Mouse (Mus musculus) NIH3T3 (cell line): ENCODE data around the gene Lrrc20.

ENCODE experiments used
- DNase-seq: peaks from one replicate; pipeline ENCODE4 v3.0.0-alpha.2; 2012; ENCODE audit warnings: low read depth

Gene Lrrc20

DNA sequence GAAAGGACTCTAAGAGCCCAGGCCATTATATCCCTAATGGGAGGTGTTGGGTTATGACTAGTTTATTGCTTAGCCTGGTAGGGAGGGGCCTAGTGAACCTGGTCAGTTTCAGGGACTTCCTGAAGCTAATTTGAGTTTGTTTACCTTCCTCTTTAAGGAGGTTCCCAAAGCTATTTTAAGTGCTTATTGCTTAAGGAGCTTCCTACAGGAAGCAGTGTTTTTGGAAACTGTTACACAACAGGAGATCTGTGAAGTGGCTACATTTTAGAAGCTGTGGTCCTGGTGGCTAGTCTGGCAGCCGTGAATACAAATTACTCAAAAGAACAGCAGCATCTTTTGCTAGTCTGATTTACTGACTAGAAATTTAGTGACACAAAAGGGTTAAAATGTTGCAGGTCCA lies 1.3 kb upstream of the Lrrc20 start:
- no peak for DNase-seq

DNA sequence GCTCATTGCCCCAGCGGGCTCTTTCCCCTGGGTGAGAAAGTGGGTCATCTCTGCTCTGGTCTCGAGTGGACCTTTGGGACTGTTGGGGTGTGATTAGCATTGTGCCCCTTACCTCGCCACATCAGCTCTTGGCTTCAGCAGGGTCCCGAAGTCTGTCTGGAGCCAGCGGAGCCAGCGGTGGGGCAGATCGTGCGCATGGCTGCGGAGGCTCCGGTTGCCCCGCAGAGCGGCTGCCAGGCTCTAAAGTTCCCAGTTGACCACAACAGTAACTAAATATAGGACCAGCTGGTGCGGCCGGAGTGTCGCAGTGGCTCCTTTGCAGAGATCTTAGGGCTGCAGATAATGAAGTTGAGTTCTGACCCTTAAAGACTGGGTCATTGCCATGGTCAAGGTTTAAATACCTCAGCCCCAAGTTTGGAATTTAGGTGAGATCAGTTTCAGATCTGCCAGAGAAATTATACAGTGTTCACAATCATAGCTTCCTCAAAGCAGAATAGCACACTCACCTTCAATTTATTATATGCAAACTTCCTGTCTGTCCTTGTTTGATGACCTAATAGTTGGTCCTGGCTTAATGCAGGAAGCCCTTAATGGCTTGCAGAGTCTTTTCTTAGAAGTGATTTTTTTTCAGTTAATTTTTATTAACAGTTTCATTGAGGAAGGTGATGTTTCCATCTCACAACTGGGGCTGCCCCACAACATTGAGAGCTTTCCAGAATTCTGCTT lies 1.0 kb downstream of the Lrrc20 start:
- no peak for DNase-seq

DNA sequence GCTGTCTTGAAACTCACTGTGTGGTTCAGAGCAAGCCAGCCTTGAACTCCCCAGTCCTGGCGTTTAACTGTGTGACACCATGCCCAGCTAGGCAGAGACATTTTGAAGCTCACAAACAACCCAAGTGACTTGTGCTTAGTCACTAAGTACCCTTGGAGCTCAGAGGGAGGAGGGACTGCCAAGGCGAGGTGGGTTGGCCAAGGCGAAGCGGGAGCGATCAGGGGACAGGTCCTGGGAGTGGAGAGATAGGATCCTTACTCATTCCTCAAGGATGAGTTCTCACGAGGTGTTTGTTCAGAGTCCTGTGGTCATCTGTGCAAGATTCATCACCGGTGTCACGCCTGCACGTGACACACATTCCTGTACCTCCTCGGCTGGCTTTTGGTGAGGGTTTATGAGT lies 3.9 kb downstream of the Lrrc20 start:
- DNase-seq: no peak

DNA sequence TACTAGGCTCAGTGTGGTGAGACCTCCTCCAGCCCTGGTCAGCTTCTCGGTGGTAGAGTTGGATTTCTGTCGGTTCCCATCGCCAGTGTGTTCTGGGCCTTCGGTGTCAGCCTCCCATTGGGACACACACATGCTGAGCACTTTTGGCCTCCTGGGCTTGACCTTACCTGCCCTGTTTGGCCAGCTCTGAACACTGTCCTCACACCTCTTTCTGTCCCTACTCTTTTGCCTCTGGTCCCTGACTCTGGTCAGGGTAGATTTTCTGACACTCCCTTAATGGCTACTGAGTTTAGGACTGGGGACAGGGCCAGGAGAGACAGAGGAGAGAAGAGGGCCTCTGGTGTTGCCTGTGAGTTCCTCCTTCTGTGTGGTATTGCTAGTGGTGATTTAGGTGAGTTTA lies 4.3 kb downstream of the Lrrc20 start:
- DNase-seq: no peak

DNA sequence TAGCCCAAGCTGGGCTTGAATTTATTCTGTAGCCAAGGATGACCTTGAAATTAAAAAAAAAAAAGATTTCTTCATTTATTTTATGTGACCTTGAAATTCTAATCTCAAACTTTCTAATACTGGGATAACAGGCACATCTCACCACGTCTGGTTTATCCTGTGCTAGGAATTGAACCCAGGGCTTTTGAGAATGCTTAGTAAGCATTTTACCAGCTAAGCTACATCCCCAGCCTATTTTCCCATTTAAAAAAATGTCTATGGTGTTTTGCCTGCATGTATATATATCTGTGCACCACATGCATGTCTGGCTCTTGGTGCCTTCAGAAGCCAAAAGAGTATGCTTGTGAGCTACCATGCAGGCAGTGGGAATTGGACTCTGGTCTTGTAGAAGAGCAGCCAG lies 4.9 kb downstream of the Lrrc20 start:
- DNase-seq: no peak

DNA sequence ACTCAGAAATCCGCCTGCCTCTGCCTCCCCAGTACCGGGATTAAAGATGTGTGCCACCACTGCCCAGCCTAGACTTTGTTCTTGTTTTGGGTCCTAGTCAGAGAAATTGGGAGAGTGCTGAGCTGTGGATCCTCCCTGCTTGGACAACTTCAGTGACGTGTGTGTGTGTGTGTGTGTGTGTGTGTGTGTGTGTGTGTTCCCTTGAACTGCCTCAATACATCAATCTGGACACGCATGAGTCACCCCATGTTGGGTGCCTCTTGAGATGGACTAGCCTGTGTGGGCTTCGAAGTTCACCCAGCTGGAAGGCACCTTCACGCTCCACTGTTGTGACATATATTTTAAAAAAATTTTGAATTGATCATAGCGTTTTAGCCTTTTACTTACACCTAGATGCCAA lies 7.2 kb downstream of the Lrrc20 start:
- DNase-seq: no peak

DNA sequence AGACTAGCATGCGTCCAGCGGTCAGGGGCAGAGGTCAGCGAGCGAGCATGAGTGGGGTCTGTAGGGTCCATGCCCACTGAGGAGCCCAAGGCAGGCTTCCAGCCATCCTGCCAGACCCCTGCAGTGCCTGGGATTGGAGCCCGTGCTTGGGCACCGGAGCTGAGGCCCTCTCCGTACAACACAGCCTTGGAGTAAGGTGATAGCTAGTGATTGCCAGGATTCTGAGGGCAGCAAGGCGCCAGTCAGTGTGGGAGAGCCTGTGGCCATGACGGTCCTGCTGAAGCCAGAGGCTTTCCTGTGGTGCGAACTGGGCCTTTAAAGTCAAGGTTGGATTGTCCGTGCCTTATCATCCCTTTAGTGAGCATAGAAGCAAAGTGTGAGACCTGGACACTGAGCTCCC lies 9.2 kb downstream of the Lrrc20 start:
- DNase-seq: no peak

DNA sequence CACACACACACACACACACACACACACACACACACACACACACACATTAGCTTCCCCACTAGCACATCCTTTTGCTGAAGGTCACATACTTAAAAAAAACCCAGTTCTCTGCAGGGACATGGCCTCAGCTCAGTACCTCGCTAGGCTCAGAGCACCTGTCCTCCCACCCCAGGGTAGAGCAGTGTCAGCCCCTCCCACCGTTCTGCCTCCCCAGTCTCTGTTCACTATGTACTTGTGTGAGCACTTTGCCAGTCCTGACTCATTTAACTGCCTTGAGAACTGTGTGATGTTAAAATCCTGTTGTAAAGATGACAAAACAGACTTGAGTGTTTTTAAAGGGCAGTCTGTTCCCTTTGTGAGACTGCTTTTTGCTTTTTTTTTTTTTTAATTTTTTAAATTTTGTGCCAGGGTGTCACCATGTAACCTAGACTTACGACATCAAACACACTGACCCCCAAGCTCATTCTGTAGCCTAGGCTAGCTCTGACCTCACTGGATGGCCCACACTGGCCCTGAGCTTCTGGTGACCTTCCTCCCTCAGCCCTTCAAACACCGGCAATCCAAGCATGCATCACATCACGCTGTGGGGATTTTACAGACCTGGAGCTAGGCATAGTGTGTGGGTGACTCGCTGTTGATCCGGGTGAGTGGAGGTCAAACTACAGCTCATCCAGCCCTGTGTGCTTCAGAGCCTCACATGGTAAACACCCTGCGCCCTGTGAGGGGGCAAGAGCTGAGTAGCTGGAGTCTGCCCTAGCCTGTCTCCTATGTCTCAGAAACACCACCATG lies 11.1 kb downstream of the Lrrc20 start:
- DNase-seq: peak; percentile 72

DNA sequence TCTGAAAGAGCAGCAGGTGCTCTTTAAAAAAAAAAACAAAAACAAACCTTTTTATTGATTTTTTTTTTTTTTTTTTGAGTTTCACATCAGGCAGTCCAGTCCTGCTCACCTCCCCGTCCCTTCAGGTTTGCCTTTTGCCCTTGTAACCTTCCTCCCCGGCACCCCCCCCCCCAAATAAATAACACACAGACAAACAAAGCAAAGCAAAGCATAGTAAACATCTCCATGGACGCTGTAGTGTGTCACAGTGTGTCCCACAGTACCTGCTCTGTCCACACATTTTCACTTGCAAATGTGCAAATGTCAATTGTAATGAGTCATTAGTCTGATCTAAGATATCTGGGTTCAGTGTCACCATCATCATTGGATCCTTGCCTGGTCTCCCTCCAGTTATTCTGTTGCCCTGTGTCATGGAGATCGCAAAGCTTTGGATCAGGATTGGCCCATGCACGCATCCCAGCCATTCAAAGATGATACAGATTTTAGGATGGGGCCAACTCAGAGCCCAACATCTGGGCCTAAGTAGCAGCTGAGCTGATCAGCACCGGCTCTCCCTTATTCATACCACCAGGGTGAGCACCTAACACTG lies 13.0 kb downstream of the Lrrc20 start:
- no peak for DNase-seq

DNA sequence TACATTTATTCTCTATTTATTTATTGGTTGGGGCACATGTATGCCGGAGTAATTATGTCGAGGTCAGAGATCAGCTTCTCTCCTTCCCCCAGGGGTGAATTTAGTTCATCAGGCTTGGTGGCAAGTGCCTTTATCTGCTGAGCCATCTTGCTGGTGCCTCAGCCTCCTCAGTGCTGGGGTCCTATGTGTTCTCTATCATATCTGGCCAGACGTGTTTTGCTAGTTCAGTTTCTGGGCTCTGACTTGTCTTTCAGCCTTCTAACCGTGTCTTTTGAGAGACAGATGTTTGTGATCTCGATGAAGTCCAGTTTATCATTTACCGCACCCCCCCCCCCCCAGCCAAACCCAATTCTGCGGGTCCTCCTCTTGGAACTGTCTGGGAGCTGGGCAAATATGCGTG lies 16.0 kb downstream of the Lrrc20 start:
- no peak for DNase-seq

DNA sequence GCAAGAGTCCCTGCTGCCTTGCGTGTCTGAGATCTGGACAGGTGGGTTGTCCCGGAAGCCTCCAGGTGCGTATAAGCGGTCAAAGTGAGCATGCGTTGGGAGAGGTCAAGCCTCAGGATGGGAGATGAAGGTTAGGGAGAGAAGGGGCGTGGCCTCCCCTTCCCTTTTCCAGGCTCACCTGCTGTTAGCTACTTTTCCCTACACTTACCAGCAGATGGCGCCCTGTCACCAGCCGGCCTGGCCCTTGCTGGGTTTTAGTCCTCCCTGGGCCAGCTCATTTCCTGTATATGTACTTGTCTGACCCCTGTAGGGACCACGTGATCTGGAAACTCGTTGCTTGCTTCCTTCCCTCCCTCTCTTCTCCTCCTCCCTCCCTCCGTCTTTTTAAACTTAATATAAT lies 16.4 kb downstream of the Lrrc20 start:
- peak; percentile 89 for DNase-seq

DNA sequence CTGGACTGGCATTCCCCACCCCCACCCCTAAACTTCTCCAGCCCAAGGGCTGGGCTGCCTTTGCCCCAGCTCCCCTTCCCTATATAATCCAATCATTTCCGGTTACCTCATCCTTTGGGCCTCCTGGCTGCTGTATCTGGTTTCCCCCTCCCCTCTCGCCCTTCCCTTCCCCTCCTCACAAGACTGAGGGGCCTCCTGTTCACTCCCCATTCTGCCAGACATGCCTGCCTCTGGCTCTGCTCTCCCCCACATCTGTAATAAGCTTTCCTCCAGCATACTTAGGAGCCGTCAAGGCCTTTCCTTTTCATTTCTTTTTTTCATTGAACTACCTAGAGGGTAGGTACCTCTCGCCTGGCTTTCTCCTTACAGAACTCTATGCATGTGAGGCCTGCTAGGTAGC lies 19.9 kb downstream of the Lrrc20 start:
- no peak for DNase-seq

DNA sequence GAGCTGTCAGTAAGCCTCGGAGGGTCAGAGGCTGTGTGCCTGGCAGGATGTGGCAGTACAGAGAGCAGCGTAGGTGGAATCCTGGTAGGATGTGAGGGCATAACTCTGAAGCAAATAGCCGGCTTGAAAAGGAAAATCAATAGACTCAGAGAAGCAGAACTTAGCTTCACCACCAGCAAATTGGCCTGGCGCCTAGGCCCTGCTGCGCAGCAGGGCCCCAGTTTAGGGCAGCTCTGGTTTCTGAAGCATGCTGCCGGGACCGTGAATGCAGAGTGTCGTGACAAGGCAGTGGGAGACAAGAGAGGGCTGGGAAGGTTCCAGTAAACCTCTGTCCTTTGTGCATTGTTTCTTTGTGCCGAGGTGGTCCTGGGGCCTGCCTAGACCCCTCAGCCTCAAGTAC lies 20.6 kb downstream of the Lrrc20 start:
- DNase-seq: no peak

DNA sequence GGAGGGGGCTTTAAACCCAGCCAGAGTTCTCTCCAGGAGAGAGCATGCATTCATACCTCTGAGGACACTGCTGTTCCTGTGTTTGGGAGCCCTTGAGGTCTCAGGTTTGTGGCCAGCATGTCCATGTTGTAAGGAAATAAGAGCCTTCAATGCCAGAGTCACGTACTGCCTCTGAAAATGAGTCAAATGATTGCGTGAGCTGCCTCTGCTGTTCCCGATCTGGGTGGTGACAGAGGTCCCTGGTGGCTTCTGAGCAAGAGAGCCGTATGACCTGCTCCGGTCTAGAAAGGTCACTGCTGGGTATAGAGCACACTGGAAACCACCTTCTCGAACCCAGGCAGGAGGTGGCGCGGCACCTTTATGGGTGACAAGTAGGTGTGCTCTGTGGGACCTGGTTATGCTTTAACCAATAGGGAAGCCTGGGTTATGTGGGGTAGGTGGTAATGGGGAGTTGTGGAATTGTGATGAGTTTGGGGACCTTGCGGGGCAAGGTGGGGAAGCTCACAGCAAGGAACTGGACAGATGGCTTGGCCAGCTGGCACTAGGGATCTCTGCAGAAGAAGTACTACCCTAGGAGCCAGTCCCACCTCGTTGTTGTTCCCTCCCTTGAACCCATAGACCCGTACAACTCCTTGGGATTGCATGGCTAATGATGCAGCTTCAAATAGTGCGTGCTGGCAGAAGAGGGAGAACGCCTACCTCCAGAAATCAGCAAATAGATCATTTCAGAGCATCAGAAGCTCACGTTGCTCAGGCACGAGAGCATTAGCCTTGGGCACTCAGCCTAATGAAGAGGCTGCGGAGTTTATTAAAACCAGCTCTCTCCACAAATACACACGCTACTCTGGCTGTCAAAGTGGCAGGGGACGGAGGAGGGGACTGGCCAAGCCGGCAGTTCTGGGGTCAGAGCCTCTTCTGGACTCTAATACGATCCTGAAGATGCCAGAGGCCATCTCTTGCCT lies 24.2 kb downstream of the Lrrc20 start:
- DNase-seq: no peak

DNA sequence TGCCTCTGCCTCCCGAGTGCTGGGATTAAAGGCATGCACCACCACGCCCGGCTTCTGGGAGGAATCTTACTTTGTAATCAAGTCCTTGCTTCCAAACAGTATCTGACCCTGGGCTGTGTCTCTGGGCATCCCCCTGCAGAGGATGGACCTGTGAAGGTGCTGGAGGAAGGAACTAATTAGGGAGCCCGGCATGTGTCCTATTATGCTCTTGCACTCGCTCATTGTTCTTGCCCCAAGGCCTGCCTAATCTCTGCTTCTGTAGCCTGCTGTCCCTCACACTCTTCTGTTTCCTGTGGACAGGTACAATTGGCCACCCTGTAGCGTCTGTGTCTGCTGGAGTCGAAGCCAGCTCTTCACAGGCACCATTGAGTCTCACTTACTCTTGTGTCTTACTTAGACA lies 25.2 kb downstream of the Lrrc20 start:
- DNase-seq: no peak

DNA sequence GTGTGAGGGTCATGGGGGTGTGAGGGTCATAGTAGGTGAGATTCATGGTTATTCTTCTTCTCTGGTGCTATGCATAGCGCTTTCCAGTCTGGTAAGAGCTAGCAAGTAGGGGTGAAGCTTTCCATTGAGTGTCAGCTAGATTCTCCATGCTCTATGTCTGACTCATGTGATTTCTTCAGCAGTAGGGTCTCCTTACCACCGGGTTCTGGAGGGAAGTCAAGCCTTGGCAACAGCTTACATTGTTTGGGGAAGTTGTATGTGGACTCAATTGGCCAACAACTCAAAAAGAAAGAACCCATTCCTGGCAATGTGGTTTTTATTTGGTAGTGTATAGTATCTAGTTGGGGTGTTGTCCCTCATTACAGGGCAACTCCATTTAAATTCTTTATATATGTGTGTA lies 28.5 kb downstream of the Lrrc20 start:
- peak; percentile 50 for DNase-seq

DNA sequence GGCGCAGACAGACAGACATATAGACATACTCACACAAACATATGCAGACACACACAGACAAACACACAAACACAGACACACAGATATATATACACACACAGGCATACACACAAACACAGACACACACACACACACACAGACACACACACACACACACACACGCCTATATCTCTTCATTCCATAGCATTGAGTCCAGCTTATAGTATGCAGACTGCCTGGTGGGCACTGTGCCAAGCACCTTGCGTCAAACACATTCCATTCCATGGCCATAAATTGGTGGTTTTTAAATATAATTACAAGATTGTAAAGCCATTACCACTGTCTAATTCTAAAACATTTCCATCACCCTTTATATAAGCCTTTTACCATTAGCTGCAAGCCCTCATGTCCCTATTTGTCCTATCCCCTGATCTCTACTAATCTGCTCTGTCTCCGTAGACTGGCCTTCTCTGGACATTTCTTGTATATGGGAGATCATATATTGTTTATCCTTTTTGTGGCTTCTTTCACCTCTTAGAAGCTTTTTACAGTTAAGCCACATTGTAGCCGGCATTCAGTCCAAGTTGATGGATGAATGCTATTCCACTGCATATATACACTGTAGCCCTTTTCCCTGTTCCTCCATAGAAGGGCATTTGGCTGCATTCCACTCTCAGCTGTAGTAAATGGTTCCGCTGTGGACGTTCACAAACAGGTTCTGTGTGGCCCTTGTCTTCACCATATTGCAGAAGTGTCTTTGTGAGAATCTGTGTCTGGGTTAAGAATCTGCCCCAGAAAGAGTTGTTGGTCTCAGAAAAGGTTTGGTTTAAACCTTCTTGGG lies 31.0 kb downstream of the Lrrc20 start:
- DNase-seq: peak; percentile 71

DNA sequence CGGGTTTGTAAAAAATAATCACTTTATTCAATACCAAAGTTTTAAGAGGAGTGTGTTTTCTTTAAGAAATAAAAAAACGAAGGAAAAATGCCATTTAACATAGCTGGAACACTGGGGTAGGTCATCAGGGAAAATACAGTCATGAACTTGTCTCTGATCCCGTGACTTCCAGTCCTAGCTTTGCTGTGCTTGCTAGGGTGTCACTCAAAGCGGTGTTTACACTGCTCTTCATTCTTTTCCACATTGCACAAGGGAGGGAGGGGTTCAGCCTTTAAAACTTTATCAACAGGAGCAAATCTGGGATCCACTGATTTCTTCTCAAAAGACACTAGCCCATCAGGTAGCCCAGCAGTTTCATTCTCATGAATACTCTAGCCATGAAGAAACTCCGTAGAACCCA lies 34.3 kb downstream of the Lrrc20 start:
- no peak for DNase-seq

DNA sequence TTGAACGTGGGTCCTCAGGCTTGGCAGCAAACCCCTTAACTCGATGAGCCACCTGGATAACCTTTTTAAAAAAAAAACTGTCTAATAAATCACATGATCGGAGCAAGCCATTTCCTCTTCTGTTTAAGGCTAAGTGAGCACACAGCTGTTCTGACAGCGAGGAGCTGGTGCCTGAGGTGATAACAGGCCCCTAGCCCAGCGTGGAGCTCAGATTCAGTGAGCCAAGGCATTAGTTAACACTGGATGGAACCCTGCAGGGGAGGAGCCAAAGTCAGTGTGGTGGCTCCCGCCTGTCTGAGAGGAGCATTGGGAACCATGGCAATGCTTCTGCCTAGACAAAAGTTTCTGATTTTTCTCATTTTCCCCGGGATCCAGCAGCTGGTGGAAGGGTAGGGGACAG lies 35.2 kb downstream of the Lrrc20 start:
- no peak for DNase-seq

DNA sequence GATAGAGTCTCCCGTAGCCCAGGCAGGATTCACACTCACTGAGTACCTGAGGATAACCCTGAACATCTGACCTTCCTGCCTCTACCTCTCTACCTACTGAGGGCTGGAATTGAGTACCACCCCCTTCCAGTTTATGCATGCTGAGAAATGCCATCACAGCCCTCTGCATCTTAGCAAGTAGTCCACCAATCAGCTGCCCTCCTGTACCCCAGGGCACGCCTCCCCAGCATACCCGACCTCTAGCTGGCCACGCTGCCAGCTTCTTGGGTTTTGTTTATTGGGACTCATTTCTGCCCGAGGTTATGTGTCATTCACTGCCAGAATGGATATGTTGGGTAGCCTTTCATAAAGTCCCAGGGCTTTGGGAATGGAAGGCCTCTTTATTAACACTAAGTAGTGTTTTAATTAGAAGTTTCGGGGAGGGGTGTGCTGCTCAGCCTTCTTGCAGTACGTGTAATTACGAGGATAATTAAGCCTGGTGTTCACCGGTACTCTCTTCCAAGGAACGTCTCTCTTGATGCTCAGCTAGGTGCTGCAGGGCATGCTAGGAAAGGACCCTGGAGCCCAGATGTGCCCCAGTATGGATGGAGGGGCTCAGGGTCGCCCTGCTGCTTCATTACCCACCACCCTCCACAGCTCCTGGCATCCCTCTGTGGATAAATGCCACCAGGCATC lies 36.8 kb downstream of the Lrrc20 start:
- DNase-seq: no peak

DNA sequence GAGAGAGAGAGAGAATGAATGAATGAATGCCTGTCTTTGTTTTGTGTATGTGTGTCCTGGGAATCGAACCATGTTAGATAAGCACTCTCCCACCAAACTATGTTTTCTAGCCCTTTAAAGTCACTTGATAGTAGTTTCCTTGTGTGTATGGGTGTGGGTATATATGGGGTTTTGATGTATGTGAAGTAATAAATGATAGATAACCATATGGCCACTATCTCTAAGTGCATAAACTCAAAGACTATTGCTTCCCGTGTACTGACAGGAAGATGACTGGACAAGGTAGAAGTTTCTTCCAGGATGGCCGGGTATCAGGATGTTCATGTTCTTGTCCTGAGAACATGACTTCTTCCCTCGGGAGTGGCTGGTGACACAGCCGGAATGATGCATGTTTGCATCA lies 41.3 kb downstream of the Lrrc20 start:
- no peak for DNase-seq
